Mouse (Mus musculus): Measurements from ENCODE around the gene Zfp36l3. TPM values are rescaled to one million over a fixed set of nuclear protein-coding genes. Genes with fewer than 3 reads are reported as not detected.
"Not testable (repeated sequence)": the region's sequence is repeated elsewhere in the genome, so short reads cannot be mapped to it uniquely, and the experiment has no call there.

The Zfp36l3 gene
- total RNA-seq (2021), result not detected

DNA sequence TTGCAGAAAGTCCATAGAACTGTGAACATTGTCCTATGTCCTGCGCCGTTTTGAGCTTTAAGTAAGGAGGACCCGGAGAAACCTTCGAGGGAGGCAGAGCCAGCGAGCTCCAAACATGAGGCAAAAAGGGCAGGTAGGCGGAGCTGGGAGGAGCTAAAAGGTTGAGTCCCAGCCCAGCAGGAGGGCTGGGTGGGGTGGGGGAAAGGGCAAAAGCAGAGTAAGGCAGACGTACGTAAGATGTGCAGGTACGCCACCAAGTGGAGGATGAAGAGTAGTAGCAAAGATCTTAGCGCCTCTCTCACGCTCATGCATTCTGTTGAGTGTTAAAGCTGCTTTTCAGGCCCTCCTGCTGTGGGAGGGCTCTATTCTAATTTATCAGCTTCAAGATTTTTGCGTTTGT is at the start of gene Zfp36l3:
Zfp36l3 (minus strand) TSS at position 119 of the 400 bp plus-strand sequence.
- intact Hi-C loops (cut with DNase I), result no loop called here
- DNase-seq, result no peak

DNA sequence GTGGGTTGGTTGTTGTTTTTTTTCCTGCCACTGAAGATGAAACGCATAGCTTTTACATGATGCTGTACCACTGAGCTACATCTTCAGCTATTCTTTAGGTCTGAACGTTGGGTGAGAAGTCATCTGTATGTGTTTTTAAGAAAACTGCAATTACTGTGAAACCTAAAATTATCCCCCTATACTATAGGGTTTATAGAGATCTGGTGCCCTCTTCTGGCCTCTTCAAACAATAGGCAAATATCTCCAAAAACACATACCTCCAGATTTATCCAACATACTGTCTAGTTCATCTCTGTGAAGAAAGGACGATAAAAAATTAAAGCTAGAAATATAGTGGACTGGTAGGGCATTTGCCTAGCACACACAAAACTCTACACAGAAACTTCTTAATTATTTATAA is 22.9 kb upstream of the Zfp36l3 start:
- DNase-seq, result no peak
- intact Hi-C loops (cut with DNase I), result loop anchor here (5.0 kb wide), 1 partner anchor 192 kb away; the partner anchor contains the start of genes Gm14597 and Rtl8c

GRCm38 (mm10) chrX:53797519-53797918 is 21.3 kb upstream of the Zfp36l3 start, which contains the start of gene Xlr:
Xlr (minus strand) TSS chrX:53797706.
- intact Hi-C loops (cut with DNase I), result loop anchor here (5.0 kb wide), 1 partner anchor 190 kb away; the partner anchor contains the start of genes Gm14597 and Rtl8c

DNA sequence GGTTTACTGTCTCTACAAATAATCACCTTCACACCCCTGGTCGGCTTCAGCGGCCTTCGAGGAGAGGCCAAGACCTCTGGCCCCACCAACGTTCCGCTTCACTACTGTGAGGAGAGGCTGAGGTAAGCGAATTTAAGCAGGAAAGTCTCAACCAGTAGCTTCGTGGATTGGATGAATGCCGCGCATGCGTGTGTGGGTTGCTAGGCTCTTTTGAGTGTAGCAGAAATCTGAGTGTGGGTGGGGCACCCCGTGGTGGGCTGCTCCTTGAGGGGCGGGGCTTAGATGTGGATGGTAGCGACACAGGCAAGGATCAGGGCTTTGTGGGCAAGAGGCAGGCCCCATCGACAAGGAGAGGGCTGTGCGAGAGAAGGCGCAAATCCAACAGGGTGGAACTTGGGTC is 18.5 kb downstream of the Zfp36l3 start, which contains the start of gene 1700013H16Rik:
1700013H16Rik (minus strand) TSS at position 96 of the 400 bp plus-strand sequence.
- intact Hi-C loops (cut with DNase I), result no loop called here

More at GRCm38 (mm10) chrX:53797519-53797918, 21.3 kb upstream of the Zfp36l3 start, which contains the start of gene Xlr:
- not testable (repeated sequence) for DNase-seq

GRCm38 (mm10) chrX:53752851-53753250 is 23.3 kb downstream of the Zfp36l3 start:
- intact Hi-C loops (cut with DNase I), result no loop called here
- no peak for DNase-seq

More for the DNA sequence above, 18.5 kb downstream of the Zfp36l3 start, which contains the start of gene 1700013H16Rik:
- no peak for DNase-seq

- intact Hi-C loops (cut with DNase I), result no loop called here
- no peak for DNase-seq
These were observed 47.2 kb downstream of the Zfp36l3 start for GRCm38 (mm10) chrX:53728967-53729366.

DNA sequence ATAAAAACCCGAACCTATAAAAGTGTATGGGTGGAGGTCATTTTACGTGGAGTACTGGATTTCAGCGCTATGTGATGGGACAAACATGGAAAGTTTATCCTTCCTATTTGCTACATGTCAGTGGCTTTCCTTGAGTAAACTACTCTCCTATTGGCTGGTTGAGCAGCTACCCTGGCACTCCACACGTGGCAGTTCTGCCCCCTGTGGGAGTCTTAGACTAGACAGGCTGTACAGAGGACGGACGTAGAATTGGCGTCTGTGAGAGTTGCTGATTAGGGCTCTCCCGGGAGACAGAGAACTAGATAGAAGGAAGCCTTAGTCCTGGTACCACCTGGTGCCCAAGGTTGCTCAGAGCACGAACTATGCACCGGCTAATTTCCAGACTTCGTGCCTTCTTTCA is 51.6 kb downstream of the Zfp36l3 start, which contains the start of gene 4930502E18Rik:
4930502E18Rik (plus strand) TSS at position 231 of the 400 bp plus-strand sequence.
- no peak for DNase-seq
- intact Hi-C loops (cut with DNase I), result no loop called here

Other genes with a start within 250 kb of the Zfp36l3 start
- gene Rtl8c, start 168.4 kb downstream of the Zfp36l3 start, total RNA-seq (2021), result 10 to 100 TPM; 30.4 to 34.3 TPM
- gene Gm14597, start 167.4 kb downstream of the Zfp36l3 start, total RNA-seq (2021), result not detected
- 100 to 1,000 TPM; 223 to 237 TPM for gene Rtl8a, start 132.7 kb downstream of the Zfp36l3 start, total RNA-seq (2021)
- 100 to 1,000 TPM; 154 to 155 TPM for gene Rtl8b, start 106.0 kb downstream of the Zfp36l3 start, total RNA-seq (2021)
- gene 4930502E18Rik, start 51.6 kb downstream of the Zfp36l3 start, total RNA-seq (2021), result not detected
- not detected for gene 1700013H16Rik, start 18.6 kb downstream of the Zfp36l3 start, total RNA-seq (2021)
- gene Xlr, start 21.3 kb upstream of the Zfp36l3 start, total RNA-seq (2021), result 1 to 10 TPM; 2.2 to 2.8 TPM